Mouse (Mus musculus) liver, embryonic 14.5 days (tissue): ENCODE measurements around the gene Nrap.

Source experiments
- CTCF ChIP-seq: IDR thresholded peaks from 2 replicates; pipeline ENCODE4 v1.5.1; 2016; ENCODE audit warnings: antibody characterized with exemption, low read depth, control low read depth
- EP300 ChIP-seq: IDR thresholded peaks from 2 replicates; pipeline ENCODE4 v1.6.1; 2016; ENCODE audit warnings: antibody characterized with exemption, low read depth

DNA sequence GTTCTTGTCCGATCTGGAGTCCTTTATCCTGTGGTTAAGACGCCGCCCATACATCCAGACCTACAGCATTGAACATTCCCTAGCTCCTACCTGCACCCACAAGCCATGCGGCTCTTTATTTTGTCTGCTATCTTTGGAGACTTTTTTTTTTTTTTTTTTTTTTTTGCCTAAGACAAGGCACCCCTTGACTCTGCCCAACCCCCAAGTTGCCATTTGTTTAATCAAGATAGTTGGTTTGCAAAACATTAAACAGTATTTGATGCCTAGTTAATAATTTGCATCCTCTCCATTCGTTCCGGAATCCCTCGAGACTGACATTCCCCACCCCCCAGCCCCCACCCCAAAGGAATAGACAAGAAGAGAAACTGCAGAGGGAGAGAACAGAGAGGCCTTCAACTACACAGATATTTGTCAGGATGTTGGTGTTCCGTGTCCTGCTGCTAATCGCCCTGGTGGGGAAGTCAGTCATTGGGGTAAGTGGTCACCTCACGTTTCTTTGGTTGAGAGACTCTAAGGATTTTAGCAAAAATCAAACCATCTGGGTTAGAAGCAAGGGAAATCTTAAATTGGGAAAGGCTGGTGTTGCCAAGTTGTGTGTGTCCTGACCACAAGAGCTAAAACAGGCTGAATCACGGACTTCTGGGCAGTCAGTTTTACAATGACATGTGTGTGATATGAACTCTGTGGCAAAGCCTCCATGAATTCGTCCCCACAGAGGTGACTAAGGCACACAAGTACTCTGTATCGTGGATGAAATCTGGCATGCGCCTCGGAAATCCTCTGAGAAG, 102.1 kb downstream of the Nrap start:
- TF ChIP-seq CTCF (no peak), EP300 (no peak)
